Mouse (Mus musculus): ENCODE results near the gene Scnn1g.

The Scnn1g gene

DNA sequence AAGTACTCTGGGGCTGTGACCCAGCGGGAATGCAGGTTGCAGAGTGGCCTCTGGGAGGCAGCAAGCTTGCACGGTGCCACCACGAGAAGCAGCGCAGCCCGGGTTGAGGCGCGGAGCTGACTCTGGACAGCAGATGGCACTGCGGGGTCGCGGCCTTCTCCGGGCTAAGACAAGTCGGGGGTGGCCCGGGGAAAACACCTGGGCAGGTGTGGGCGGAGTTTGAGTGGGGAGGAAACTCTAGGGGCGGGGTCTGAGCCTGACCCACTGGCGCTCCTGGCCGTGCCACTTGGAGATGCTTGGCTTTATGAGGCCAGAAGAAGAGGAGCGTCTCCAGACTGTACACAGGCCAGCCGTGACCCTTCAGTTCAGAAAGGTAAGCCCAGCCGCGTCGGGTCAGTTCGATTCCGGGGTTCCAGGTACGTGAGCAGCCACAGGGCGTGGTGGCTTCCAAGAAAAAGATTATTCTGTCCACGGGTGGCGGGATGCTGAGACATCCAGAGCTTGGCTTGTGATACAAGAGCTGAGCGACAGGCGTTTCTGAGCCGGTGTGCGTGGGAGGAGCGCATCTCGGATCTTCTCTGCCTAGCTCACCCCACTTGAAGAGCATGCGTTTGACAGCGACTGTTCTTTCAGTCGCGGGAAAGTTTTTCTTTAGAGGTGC lies at the start of gene Scnn1g:
Gene Scnn1g, plus strand, starts transcription at position 309 of the 661 bp plus-strand sequence.
- DNase-seq (ENCODE audit: low spot score in 2 of 2) = peak; percentile 72 to 89

DNA sequence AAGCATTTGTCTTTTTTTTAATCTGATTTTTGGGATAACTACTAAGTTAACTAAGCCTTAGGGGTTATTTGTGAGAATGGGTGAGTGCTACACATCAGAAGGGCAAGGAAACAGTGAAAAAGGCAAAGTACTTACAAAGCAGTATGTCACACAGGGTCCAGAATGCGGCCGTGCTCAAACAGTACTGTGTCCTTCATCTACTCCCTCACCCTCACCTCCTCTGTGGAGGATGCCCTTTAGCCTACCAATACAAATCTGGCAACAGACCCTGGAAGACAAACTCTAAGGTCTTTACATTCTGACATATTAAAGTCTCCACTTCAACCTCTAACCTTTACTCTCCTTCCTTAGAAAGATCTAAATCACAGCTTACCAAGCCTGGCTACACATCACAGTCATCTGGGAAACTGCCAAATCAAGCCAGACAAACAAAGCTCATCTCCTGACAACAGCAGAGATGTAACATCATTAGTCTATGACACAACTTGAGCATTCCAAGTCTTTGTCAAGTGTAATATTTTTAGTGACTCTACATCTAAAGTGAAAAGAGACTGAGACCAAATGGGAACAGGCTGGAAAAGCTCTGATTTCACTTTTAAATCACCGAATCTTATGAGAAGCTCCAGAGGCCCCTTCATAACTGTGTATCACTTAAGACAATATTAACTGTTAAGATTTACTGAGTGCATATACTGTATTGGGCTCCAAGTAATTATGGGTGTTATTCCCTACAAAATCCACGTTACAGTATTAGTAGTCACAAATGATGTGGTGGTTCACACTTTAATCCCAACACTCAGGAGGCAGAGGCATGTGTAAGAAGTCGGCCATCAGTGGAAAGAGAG lies 48.9 kb upstream of the Scnn1g start:
- no peak for DNase-seq (ENCODE audit: low spot score in 2 of 2)

- no peak for DNase-seq (ENCODE audit: low spot score in 2 of 2)
Measured at GRCm38 (mm10) chr7:121689338-121689737, 44.9 kb upstream of the Scnn1g start.

DNA sequence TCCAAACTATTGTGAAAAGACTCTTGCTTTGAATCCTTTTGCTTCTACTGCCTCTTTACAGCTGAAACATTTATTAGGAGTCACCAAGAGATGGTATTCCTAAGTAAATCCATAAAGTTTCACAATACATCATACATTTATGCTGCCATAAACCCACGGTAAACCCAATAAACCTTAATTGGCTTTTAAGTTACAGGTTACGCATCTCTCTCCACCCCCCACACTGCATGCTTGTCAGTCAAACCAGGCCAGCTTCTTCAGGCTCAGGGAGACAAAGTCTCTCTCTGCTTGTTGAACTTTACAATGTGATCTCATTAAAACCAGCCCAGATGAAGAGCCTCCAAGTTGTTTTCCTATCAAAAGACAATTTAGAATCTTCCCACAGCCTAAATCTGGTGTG lies 42.5 kb upstream of the Scnn1g start:
- DNase-seq (ENCODE audit: low spot score in 2 of 2) = no peak

DNA sequence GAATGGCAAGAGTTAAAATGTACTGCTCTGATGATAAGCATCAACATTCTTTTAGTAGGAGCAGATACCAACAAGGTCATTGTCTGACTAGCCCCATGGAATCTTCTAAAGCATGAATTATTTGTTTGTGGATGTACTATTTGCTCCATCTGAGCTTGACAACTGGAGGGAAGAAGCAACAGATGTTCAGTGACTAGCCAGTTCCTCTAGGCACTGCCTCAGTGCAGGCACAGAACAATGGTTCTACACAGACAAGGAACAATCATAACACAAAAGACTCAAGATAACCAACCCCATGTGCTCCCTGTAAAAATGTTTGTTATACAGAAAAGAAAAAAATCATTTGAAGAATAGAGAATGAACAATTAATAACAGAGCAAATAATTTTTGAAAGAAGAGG lies 37.1 kb upstream of the Scnn1g start:
- no peak for DNase-seq (ENCODE audit: low spot score in 2 of 2)

GRCm38 (mm10) chr7:121697574-121697973 lies 36.7 kb upstream of the Scnn1g start:
- DNase-seq (ENCODE audit: low spot score in 2 of 2) = no peak

GRCm38 (mm10) chr7:121699218-121699617 lies 35.1 kb upstream of the Scnn1g start:
- no peak for DNase-seq (ENCODE audit: low spot score in 2 of 2)

DNA sequence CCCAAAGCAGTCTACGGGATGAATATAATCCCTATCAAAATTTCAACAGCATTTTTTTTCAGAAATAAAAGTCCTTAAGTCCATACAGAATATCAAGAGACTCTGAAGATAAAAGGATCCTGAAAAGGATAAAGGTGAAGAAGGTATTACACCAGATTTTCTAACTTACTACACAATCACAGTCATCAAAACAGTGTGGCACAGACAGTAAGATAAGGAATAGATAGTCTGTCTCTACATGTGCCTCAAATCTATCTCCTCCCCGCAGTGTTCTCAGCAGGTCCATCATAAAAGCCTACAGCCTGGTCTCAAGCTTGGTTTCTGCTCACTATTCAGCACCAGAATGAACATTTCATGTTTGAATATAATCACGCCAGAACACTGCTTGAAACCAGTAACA lies 33.8 kb upstream of the Scnn1g start:
- DNase-seq (ENCODE audit: low spot score in 2 of 2) = no peak

- DNase-seq (ENCODE audit: low spot score in 2 of 2) = no peak
Measured at GRCm38 (mm10) chr7:121701983-121702382, 32.3 kb upstream of the Scnn1g start.

- DNase-seq (ENCODE audit: low spot score in 2 of 2) = no peak
Measured at GRCm38 (mm10) chr7:121705051-121705450, 29.2 kb upstream of the Scnn1g start.

GRCm38 (mm10) chr7:121706411-121707072 lies 27.7 kb upstream of the Scnn1g start:
- peak; percentile 56 to 79 for DNase-seq (ENCODE audit: low spot score in 2 of 2)

GRCm38 (mm10) chr7:121707073-121707667 lies 27.1 kb upstream of the Scnn1g start, which contains the start of gene Usp31:
Gene Usp31 (minus strand): TSS chr7:121707253.
- DNase-seq (ENCODE audit: low spot score in 2 of 2) = peak; percentile 93 to 95

DNA sequence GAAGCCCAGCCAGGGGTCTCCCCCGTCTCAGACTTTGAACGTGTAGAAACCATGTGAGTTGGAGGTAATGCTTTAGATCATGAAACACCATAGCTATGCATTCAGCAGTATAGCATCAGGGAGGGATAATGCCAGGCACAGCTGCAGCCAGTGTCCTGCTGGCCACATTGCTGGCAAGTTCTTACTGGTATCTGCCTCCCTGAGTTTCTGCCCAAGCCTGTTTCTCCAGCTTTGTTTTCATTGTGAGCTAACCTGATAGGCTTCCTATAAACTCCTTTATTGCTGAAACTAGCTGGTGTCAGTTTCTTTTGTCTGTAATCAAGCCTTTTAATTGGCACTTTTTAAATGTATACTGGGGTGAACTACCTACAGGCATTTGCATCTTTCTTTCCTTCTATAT lies 23.1 kb upstream of the Scnn1g start:
- no peak for DNase-seq (ENCODE audit: low spot score in 2 of 2)

- no peak for DNase-seq (ENCODE audit: low spot score in 2 of 2)
Measured at GRCm38 (mm10) chr7:121717031-121717430, 17.2 kb upstream of the Scnn1g start.

- peak in 1 of 2 experiments; percentile 67 for DNase-seq (ENCODE audit: low spot score in 2 of 2)
Measured at GRCm38 (mm10) chr7:121730225-121730624, 4.1 kb upstream of the Scnn1g start.

DNA sequence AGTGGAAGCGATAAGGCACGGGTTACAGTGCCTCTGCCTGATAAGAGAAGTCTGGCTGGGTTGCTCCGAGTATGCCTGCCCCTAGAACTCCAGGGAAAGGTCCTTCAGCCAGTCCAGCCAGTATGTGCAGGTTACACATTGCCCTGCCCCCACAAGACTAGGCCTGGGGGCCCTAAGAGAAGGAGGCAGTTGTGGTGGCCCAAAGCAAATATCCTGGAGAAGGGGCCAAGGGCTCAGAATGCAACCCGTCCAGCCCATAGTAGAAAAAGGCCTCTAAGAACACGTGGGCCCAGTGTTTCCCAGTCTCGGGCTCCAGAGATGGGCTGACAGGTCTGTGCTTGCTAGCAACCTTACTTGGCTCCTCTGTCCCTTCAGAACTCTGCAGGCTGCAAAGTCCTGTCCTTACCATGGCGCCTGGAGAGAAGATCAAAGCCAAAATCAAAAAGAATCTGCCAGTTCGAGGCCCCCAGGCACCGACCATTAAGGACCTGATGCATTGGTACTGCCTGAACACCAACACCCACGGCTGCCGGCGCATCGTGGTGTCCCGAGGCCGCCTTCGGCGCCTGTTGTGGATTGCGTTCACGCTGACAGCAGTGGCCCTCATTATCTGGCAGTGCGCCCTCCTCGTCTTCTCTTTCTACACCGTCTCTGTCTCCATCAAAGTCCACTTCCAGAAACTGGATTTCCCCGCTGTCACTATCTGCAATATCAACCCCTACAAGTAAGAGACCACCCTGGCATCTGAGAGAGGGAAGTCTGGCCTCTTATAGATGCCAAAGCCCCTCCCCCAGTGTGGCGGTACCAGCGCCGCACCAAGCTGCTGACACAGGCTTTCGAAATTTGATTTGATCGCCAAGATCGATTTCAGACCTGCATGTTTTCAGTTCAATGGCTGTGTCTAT lies 3.5 kb downstream of the Scnn1g start:
- DNase-seq (ENCODE audit: low spot score in 2 of 2) = no peak

DNA sequence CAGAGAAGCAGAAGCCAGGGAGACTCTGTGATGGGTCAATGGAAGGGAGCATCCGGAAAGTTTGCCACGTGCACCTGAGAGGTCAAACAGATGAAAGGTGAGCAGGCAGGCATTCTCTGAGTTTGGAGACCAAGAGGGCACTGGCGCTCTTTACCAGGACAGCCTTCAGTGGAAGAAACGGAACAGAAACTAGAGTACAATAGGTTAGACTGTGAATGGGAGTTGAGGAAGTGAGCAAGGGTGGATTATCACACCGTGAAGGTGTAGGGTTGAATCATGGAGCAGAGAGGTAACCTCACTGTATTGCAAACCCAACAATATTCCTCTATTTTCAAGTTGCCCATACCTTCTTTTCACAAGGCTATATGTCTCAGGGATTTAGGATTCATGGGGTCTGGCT lies 16.0 kb downstream of the Scnn1g start:
- no peak for DNase-seq (ENCODE audit: low spot score in 2 of 2)

GRCm38 (mm10) chr7:121754748-121755147 lies 20.5 kb downstream of the Scnn1g start:
- no peak for DNase-seq (ENCODE audit: low spot score in 2 of 2)

GRCm38 (mm10) chr7:121763328-121763727 lies 29.0 kb downstream of the Scnn1g start:
- no peak for DNase-seq (ENCODE audit: low spot score in 2 of 2)

- DNase-seq (ENCODE audit: low spot score in 2 of 2) = no peak
Measured at GRCm38 (mm10) chr7:121767900-121768299, 33.6 kb downstream of the Scnn1g start.

- no peak for DNase-seq (ENCODE audit: low spot score in 2 of 2)
Measured at GRCm38 (mm10) chr7:121768983-121769382, 34.7 kb downstream of the Scnn1g start.
